Mouse (Mus musculus) olfactory bulb, adult 2 months (tissue): Measurements from ENCODE around the gene Capns2.

Experiments
- CTCF ChIP-seq: fragments of 200-500 bp; IDR thresholded peaks from 2 replicates; pipeline ENCODE4 v1.5.1; 2012; ENCODE audit warnings: low read depth, mild to moderate bottlenecking, low read length, moderate library complexity; ENCODE audit not compliant: insufficient read depth
- POLR2A ChIP-seq: fragments of 200-500 bp; IDR thresholded peaks from 2 replicates; pipeline ENCODE4 v1.6.1; 2012; ENCODE audit warnings: mild to moderate bottlenecking, low read depth, low read length, moderate library complexity; ENCODE audit not compliant: insufficient read depth

DNA sequence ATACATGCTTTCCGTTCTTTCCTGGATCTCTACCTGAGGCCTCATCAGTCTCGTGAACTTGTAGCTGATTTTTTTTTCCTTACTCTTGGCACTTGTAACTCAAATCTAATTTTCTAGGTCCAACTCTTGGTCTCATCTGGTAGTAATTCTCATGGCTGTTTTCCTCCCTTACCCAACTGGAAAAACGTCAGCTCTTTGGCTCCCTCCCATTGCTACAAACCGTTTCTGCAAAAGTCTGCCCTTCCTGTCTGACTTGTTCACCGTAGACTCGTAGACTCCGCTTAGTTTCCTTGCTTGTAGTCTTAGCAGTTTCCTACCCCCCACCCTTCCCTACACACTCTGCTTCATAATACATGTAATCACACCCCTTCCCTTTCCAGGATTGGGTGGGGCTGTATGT, 12.2 kb downstream of the Capns2 start:
- TF ChIP-seq CTCF (no peak), POLR2A (no peak)
